Mouse (Mus musculus): Measurements from ENCODE around the gene St3gal6. TPM values are rescaled to one million over a fixed set of nuclear protein-coding genes. Genes with fewer than 3 reads are reported as not detected.

St3gal6 gene
- polyA plus RNA-seq (2015; fragmentation: Nextera tagmentation; extraction: Ambion mirVana): 80.5 and 89.9 TPM in 2 replicates

- WGBS: 73% methylated on average over 12 of the region's 12 CpGs
- no peak for ATAC-seq (ENCODE audit: low FRiP score, low TSS enrichment)
Measured at GRCm38 (mm10) chr16:58523972-58524850, at the start of gene St3gal6. TSS of gene St3gal6 (minus strand) at chr16:58524243.

GRCm38 (mm10) chr16:58570694-58571264, 46.7 kb upstream of the St3gal6 start:
- Histone ChIP-seq H3K9ac (replicated peaks; ENCODE audit: low read length) (no peak overlapping the region), H3K4me1 (ENCODE audit: insufficient read depth, low read length) (no peaks in the 10 kb centered on the region), H3K4me3 (ENCODE audit: low read length) (no peak overlapping the region), H3K36me3 (ENCODE audit: insufficient read depth, low read length) (no peaks in the 10 kb centered on the region), H3K27ac (ENCODE audit: low read length) (no peak overlapping the region), H3K27me3 (ENCODE audit: insufficient read depth, low read length) (no peaks in the 10 kb centered on the region), H3K9me3 (ENCODE audit: low read length) (no peaks in the 10 kb centered on the region), H3K4me2 (replicated peaks; ENCODE audit: low read depth, low read length) (no peak overlapping the region)
- ATAC-seq (ENCODE audit: low FRiP score, low TSS enrichment): no peak

More at GRCm38 (mm10) chr16:58523972-58524850, at the start of gene St3gal6:
- Histone ChIP-seq H3K9ac (replicated peaks; ENCODE audit: low read length) (peak within 1 kb of the TSS; percentile 92), H3K36me3 (ENCODE audit: insufficient read depth, low read length) (no peaks in the 10 kb centered on the region), H3K4me2 (replicated peaks; ENCODE audit: low read depth, low read length) (peak within 1 kb of the TSS; percentile 56), H3K27me3 (ENCODE audit: insufficient read depth, low read length) (no peaks in the 10 kb centered on the region), H3K9me3 (ENCODE audit: low read length) (peaks cover 6% of the 10 kb centered on the region), H3K4me3 (ENCODE audit: low read length) (peak within 1 kb of the TSS; percentile 91), H3K27ac (ENCODE audit: low read length) (peak within 1 kb of the TSS; percentile 96), H3K4me1 (ENCODE audit: insufficient read depth, low read length) (peaks cover 17% of the 10 kb centered on the region)

DNA sequence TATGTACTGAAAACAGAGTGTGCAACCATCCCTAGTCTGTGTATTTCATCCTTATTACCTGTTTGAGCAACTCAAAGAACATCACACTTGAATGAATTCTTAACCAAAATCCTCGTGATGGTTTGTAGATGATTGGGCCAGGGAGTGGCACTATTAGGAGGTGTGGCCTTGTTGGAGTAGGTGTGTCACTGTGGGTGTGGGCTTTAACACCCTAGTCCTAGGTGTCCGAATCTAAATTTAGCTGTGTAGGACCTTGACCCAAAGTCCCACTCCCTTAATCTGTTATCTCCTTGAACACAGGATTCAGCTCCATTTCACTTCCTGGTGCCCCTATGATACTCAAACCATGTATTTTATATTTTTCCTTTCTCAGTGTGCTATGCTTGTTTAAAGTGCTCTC, 37.2 kb upstream of the St3gal6 start:
- H3K9me3 ChIP-seq (ENCODE audit: low read length): no peaks in the 10 kb centered on the region
- H3K36me3 ChIP-seq (ENCODE audit: insufficient read depth, low read length): no peaks in the 10 kb centered on the region
- H3K9ac ChIP-seq (replicated peaks; ENCODE audit: low read length): no peak overlapping the region
- no peak overlapping the region for H3K4me3 ChIP-seq (ENCODE audit: low read length)
- H3K4me2 ChIP-seq (replicated peaks; ENCODE audit: low read depth, low read length): no peak overlapping the region
- ATAC-seq (ENCODE audit: low FRiP score, low TSS enrichment): no peak
- no peaks in the 10 kb centered on the region for H3K4me1 ChIP-seq (ENCODE audit: insufficient read depth, low read length)
- no peaks in the 10 kb centered on the region for H3K27me3 ChIP-seq (ENCODE audit: insufficient read depth, low read length)
- 81% methylated on average over 2 of the region's 2 CpGs for WGBS
- no peak overlapping the region for H3K27ac ChIP-seq (ENCODE audit: low read length)

DNA sequence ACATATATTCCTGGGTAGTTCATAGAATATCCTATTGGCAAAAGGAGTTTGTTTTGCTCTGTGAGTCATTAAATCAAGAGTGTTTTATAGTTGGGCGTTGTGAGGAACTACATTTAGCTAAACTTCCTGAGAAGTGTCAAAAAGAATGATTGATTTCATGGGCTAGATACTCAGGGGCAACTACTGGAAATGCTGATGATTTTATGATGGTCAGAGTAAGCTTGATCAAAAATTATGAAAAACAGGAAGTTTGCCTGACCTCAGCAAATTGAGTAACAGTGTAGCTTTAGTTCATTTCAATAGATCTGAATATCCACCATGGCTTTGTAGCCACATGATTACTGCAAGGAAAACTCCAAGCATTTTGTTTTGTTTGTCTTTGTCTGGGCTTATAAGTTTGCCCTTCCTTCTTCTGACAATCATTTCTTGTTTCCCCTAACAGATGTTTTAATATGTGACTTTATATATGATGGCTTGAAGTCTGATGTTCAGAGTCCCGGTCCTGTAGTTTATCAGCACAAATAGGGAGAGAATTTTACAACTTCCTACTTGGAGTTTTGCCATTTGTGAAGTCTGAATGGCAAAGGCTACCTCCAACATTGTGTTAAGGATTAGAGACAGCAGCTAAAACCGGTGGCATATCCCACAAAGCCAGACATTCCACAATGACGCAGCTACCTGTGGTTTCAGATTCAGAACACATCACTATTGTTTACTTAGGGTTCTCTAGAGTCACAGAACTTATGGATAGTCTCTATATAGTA, 32.2 kb upstream of the St3gal6 start:
- ATAC-seq (ENCODE audit: low FRiP score, low TSS enrichment): peak; percentile 49; the same call in 1 of the 2 replicates
- 0 out of 2 replicates have a peak, but pooled peaks cover 3% of the 10 kb centered on the region for H3K4me1 ChIP-seq (ENCODE audit: insufficient read depth, low read length)

GRCm38 (mm10) chr16:58554673-58555072, 30.6 kb upstream of the St3gal6 start:
- Histone ChIP-seq H3K36me3 (ENCODE audit: insufficient read depth, low read length) (no peaks in the 10 kb centered on the region), H3K9me3 (ENCODE audit: low read length) (no peaks in the 10 kb centered on the region)
- no peak for ATAC-seq (ENCODE audit: low FRiP score, low TSS enrichment)

More for the DNA sequence above, 32.2 kb upstream of the St3gal6 start:
- no peak overlapping the region for H3K4me2 ChIP-seq (replicated peaks; ENCODE audit: low read depth, low read length)
- no peaks in the 10 kb centered on the region for H3K27me3 ChIP-seq (ENCODE audit: insufficient read depth, low read length)
- H3K9me3 ChIP-seq (ENCODE audit: low read length): no peaks in the 10 kb centered on the region
- no peak overlapping the region for H3K9ac ChIP-seq (replicated peaks; ENCODE audit: low read length)
- 42% methylated on average over 4 of the region's 4 CpGs for WGBS
- H3K36me3 ChIP-seq (ENCODE audit: insufficient read depth, low read length): no peaks in the 10 kb centered on the region
- no peak overlapping the region for H3K27ac ChIP-seq (ENCODE audit: low read length)
- H3K4me3 ChIP-seq (ENCODE audit: low read length): no peak overlapping the region

GRCm38 (mm10) chr16:58548042-58548441, 24.0 kb upstream of the St3gal6 start:
- H3K36me3 ChIP-seq (ENCODE audit: insufficient read depth, low read length): no peaks in the 10 kb centered on the region
- no peaks in the 10 kb centered on the region for H3K9me3 ChIP-seq (ENCODE audit: low read length)
- WGBS: 73% methylated on average over 2 of the region's 2 CpGs
- H3K27ac ChIP-seq (ENCODE audit: low read length): no peak overlapping the region
- no peak for ATAC-seq (ENCODE audit: low FRiP score, low TSS enrichment)
- no peaks in the 10 kb centered on the region for H3K27me3 ChIP-seq (ENCODE audit: insufficient read depth, low read length)
- no peak overlapping the region for H3K4me3 ChIP-seq (ENCODE audit: low read length)
- no peaks in the 10 kb centered on the region for H3K4me1 ChIP-seq (ENCODE audit: insufficient read depth, low read length)
- no peak overlapping the region for H3K9ac ChIP-seq (replicated peaks; ENCODE audit: low read length)
- H3K4me2 ChIP-seq (replicated peaks; ENCODE audit: low read depth, low read length): no peak overlapping the region

More at GRCm38 (mm10) chr16:58554673-58555072, 30.6 kb upstream of the St3gal6 start:
- Histone ChIP-seq H3K9ac (replicated peaks; ENCODE audit: low read length) (no peak overlapping the region), H3K4me1 (ENCODE audit: insufficient read depth, low read length) (0 out of 2 replicates have a peak, but pooled peaks cover 3% of the 10 kb centered on the region), H3K27me3 (ENCODE audit: insufficient read depth, low read length) (no peaks in the 10 kb centered on the region), H3K4me2 (replicated peaks; ENCODE audit: low read depth, low read length) (no peak overlapping the region), H3K27ac (ENCODE audit: low read length) (no peak overlapping the region), H3K4me3 (ENCODE audit: low read length) (no peak overlapping the region)
- 82% methylated on average over 1 of the region's 1 CpGs for WGBS

GRCm38 (mm10) chr16:58546128-58546527, 22.1 kb upstream of the St3gal6 start:
- Histone ChIP-seq H3K4me2 (replicated peaks; ENCODE audit: low read depth, low read length) (no peak overlapping the region), H3K4me3 (ENCODE audit: low read length) (no peak overlapping the region), H3K4me1 (ENCODE audit: insufficient read depth, low read length) (no peaks in the 10 kb centered on the region), H3K9me3 (ENCODE audit: low read length) (no peaks in the 10 kb centered on the region), H3K27ac (ENCODE audit: low read length) (no peak overlapping the region), H3K36me3 (ENCODE audit: insufficient read depth, low read length) (no peaks in the 10 kb centered on the region), H3K9ac (replicated peaks; ENCODE audit: low read length) (no peak overlapping the region), H3K27me3 (ENCODE audit: insufficient read depth, low read length) (no peaks in the 10 kb centered on the region)
- WGBS: 76% methylated on average over 1 of the region's 1 CpGs
- ATAC-seq (ENCODE audit: low FRiP score, low TSS enrichment): no peak

DNA sequence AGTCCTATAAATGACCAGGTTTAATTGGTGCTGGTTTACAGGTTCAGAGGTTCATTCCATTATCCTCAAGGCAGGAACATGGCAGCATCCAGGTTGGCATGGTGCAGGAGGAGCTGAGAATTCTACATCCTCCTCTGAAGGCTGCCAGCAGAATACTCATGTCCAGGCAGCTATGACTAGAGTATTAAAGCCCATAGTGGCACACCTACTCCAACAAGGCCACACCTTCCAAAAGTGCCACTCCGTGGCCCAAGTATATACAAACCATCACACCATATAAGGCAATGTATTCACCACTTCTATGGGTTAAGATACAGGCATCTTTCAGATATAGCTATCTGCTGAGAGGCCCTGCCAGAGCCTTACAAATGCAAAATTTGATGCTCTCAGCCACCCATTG, 15.4 kb upstream of the St3gal6 start:
- H3K27ac ChIP-seq (ENCODE audit: low read length): no peak overlapping the region
- H3K9me3 ChIP-seq (ENCODE audit: low read length): no peaks in the 10 kb centered on the region
- no peak overlapping the region for H3K4me2 ChIP-seq (replicated peaks; ENCODE audit: low read depth, low read length)
- ATAC-seq (ENCODE audit: low FRiP score, low TSS enrichment): no peak
- H3K4me1 ChIP-seq (ENCODE audit: insufficient read depth, low read length): peaks cover 4% of the 10 kb centered on the region; the same call in 1 of the 2 replicates
- no peaks in the 10 kb centered on the region for H3K27me3 ChIP-seq (ENCODE audit: insufficient read depth, low read length)
- 87% methylated on average over 1 of the region's 1 CpGs for WGBS
- no peak overlapping the region for H3K9ac ChIP-seq (replicated peaks; ENCODE audit: low read length)
- H3K36me3 ChIP-seq (ENCODE audit: insufficient read depth, low read length): no peaks in the 10 kb centered on the region
- no peak overlapping the region for H3K4me3 ChIP-seq (ENCODE audit: low read length)

DNA sequence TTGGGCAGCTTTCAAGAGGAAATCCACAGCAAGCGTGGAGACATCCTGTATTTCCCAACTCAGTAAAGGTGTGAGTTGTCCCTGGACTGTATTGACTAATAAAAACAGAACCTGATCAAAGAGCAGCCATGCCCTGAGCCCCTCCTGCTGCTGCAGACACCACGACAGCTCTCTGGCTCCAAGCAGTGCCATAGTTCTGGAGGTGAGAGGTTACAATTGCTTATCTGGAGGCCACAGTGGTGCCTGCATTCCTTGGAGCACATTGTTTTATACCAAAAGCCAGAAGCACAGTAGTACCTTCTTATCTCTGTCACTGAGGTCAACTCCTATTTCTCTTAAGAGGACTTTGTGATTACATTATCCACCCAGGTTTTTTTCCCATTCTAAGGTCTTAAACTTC, 15.0 kb upstream of the St3gal6 start:
- Histone ChIP-seq H3K4me3 (ENCODE audit: low read length) (no peak overlapping the region), H3K9ac (replicated peaks; ENCODE audit: low read length) (no peak overlapping the region), H3K27me3 (ENCODE audit: insufficient read depth, low read length) (no peaks in the 10 kb centered on the region), H3K4me2 (replicated peaks; ENCODE audit: low read depth, low read length) (no peak overlapping the region), H3K9me3 (ENCODE audit: low read length) (no peaks in the 10 kb centered on the region), H3K4me1 (ENCODE audit: insufficient read depth, low read length) (peaks cover 4% of the 10 kb centered on the region; the same call in 1 of the 2 replicates), H3K36me3 (ENCODE audit: insufficient read depth, low read length) (no peaks in the 10 kb centered on the region), H3K27ac (ENCODE audit: low read length) (no peak overlapping the region)
- WGBS: 53% methylated on average over 2 of the region's 2 CpGs
- no peak for ATAC-seq (ENCODE audit: low FRiP score, low TSS enrichment)
